Mouse (Mus musculus) G1E (cell line): Measurements from ENCODE around the gene Hmx1.

Experiments
- CTCF ChIP-seq: IDR thresholded peaks from 2 replicates; pipeline ENCODE4 v1.5.1; 2012; ENCODE audit warnings: low read depth, low read length, inconsistent platforms, mixed read lengths
- GATA1 ChIP-seq: IDR thresholded peaks from 2 replicates; pipeline ENCODE4 v1.6.1; 2012; ENCODE audit warnings: borderline replicate concordance, low read length, inconsistent platforms, mixed read lengths
- TAL1 ChIP-seq: conservative IDR thresholded peaks from 2 replicates; pipeline ENCODE4 v1.6.1; 2012; ENCODE audit warnings: low read depth, low read length, inconsistent platforms, mixed read lengths

DNA sequence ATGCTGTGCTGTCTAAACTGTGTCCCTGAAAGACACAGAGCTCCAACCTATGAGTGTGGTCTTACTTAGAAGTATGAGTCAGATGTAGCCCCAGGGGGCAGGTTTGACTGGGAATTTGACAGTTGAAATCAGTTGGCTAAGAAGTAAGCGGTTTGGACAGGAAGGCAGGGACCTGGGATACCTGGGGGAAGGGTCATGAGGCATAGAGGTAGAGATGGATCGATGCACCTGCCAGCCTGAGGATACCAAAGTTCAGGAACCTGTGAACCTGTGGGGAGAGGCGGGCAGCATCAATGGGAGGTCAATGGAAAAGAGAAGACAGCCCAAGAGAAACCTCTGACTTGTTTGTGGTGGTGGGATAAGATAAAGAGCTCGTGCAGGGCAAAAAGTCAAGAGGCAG is 32.7 kb downstream of the Hmx1 start:
- no peak for TF ChIP-seq CTCF
- TF ChIP-seq GATA1, result no peak
- no peak for TF ChIP-seq TAL1
